Mouse (Mus musculus): ENCODE measurements around the gene Unc13b. TPM values are rescaled to one million over a fixed set of nuclear protein-coding genes. Genes with fewer than 3 reads are reported as not detected.

Gene Unc13b
- polyA plus RNA-seq, 1 experiment = 0.08 TPM

- Histone ChIP-seq H3ac (ENCODE audit: control insufficient read depth, insufficient read length, low read depth) (no peak overlapping the region), H3K27me3 (ENCODE audit: control insufficient read depth, insufficient read depth, insufficient read length) (no peaks in the 10 kb centered on the region), H3K79me2 (ENCODE audit: control insufficient read depth, insufficient read depth) (no peaks in the 10 kb centered on the region), H3K4me3 (ENCODE audit: insufficient read depth, poor library complexity, severe bottlenecking) (no peak overlapping the region), H3K36me3 (ENCODE audit: control insufficient read depth, insufficient read depth) (no peaks in the 10 kb centered on the region), H3K79me3 (ENCODE audit: low read depth) (no peaks in the 10 kb centered on the region)
- TF ChIP-seq MAX (IDR thresholded peaks at IDR 0.05) = no peak
- no peak for TF ChIP-seq MYOD1 (IDR thresholded peaks at IDR 0.05; ENCODE audit: control insufficient read depth, insufficient read length, low read depth)
- TF ChIP-seq CEBPB (IDR thresholded peaks at IDR 0.05; ENCODE audit: low read depth) = no peak
- no peak for TF ChIP-seq FOSL1 (IDR thresholded peaks at IDR 0.05; ENCODE audit: insufficient read depth, low read length, poor library complexity, severe bottlenecking)
- no peak for TF ChIP-seq CTCF (IDR thresholded peaks at IDR 0.05; ENCODE audit: control insufficient read depth, insufficient read depth, insufficient read length)
Measured at GRCm38 (mm10) chr4:43019641-43020465, 38.9 kb upstream of the Unc13b start.

- Histone ChIP-seq H3K79me3 (ENCODE audit: low read depth) (no peaks in the 10 kb centered on the region), H3ac (ENCODE audit: control insufficient read depth, insufficient read length, low read depth) (no peak overlapping the region), H3K27me3 (ENCODE audit: control insufficient read depth, insufficient read depth, insufficient read length) (no peaks in the 10 kb centered on the region), H3K79me2 (ENCODE audit: control insufficient read depth, insufficient read depth) (no peaks in the 10 kb centered on the region), H3K4me3 (ENCODE audit: insufficient read depth, poor library complexity, severe bottlenecking) (no peak overlapping the region), H3K36me3 (ENCODE audit: control insufficient read depth, insufficient read depth) (no peaks in the 10 kb centered on the region)
- TF ChIP-seq FOSL1 (IDR thresholded peaks at IDR 0.05; ENCODE audit: insufficient read depth, low read length, poor library complexity, severe bottlenecking) (no peak), MYOD1 (IDR thresholded peaks at IDR 0.05; ENCODE audit: control insufficient read depth, insufficient read length, low read depth) (no peak), MAX (IDR thresholded peaks at IDR 0.05) (no peak), CEBPB (IDR thresholded peaks at IDR 0.05; ENCODE audit: low read depth) (no peak), MYOG (IDR thresholded peaks at IDR 0.05; ENCODE audit: control insufficient read depth, extremely low read depth, insufficient read length) (no peak), CTCF (IDR thresholded peaks at IDR 0.05; ENCODE audit: control insufficient read depth, insufficient read depth, insufficient read length) (no peak), USF1 (IDR thresholded peaks at IDR 0.05; ENCODE audit: low read depth) (no peak)
Measured at GRCm38 (mm10) chr4:43020876-43021275, 37.9 kb upstream of the Unc13b start.

GRCm38 (mm10) chr4:43021341-43021740 lies 37.4 kb upstream of the Unc13b start:
- Histone ChIP-seq H3K79me2 (ENCODE audit: control insufficient read depth, insufficient read depth) (no peaks in the 10 kb centered on the region), H3K79me3 (ENCODE audit: low read depth) (no peaks in the 10 kb centered on the region), H3K36me3 (ENCODE audit: control insufficient read depth, insufficient read depth) (no peaks in the 10 kb centered on the region), H3K4me3 (ENCODE audit: insufficient read depth, poor library complexity, severe bottlenecking) (no peak overlapping the region), H3ac (ENCODE audit: control insufficient read depth, insufficient read length, low read depth) (no peak overlapping the region), H3K27me3 (ENCODE audit: control insufficient read depth, insufficient read depth, insufficient read length) (no peaks in the 10 kb centered on the region)
- no peak for TF ChIP-seq FOSL1 (IDR thresholded peaks at IDR 0.05; ENCODE audit: insufficient read depth, low read length, poor library complexity, severe bottlenecking)
- TF ChIP-seq MYOD1 (IDR thresholded peaks at IDR 0.05; ENCODE audit: control insufficient read depth, insufficient read length, low read depth) = no peak
- no peak for TF ChIP-seq MAX (IDR thresholded peaks at IDR 0.05)

- Histone ChIP-seq H3K79me2 (ENCODE audit: control insufficient read depth, insufficient read depth) (peaks cover 3% of the 10 kb centered on the region), H3ac (ENCODE audit: control insufficient read depth, insufficient read length, low read depth) (no peak overlapping the region), H3K36me3 (ENCODE audit: control insufficient read depth, insufficient read depth) (peaks cover 22% of the 10 kb centered on the region), H3K27me3 (ENCODE audit: control insufficient read depth, insufficient read depth, insufficient read length) (no peaks in the 10 kb centered on the region), H3K4me3 (ENCODE audit: insufficient read depth, poor library complexity, severe bottlenecking) (no peak overlapping the region), H3K79me3 (ENCODE audit: low read depth) (no peaks in the 10 kb centered on the region)
- TF ChIP-seq MYOG (IDR thresholded peaks at IDR 0.05; ENCODE audit: control insufficient read depth, extremely low read depth, insufficient read length) = no peak
- TF ChIP-seq FOSL1 (IDR thresholded peaks at IDR 0.05; ENCODE audit: insufficient read depth, low read length, poor library complexity, severe bottlenecking) = no peak
- no peak for TF ChIP-seq MAX (IDR thresholded peaks at IDR 0.05)
- no peak for TF ChIP-seq MYOD1 (IDR thresholded peaks at IDR 0.05; ENCODE audit: control insufficient read depth, insufficient read length, low read depth)
- TF ChIP-seq USF1 (IDR thresholded peaks at IDR 0.05; ENCODE audit: low read depth) = no peak
- TF ChIP-seq CEBPB (IDR thresholded peaks at IDR 0.05; ENCODE audit: low read depth) = no peak
- no peak for TF ChIP-seq CTCF (IDR thresholded peaks at IDR 0.05; ENCODE audit: control insufficient read depth, insufficient read depth, insufficient read length)
Measured at GRCm38 (mm10) chr4:43024673-43025072, 34.1 kb upstream of the Unc13b start.

- TF ChIP-seq MAX (IDR thresholded peaks at IDR 0.05) (no peak), MYOG (IDR thresholded peaks at IDR 0.05; ENCODE audit: control insufficient read depth, extremely low read depth, insufficient read length) (no peak), CTCF (IDR thresholded peaks at IDR 0.05; ENCODE audit: control insufficient read depth, insufficient read depth, insufficient read length) (peak; percentile 88), FOSL1 (IDR thresholded peaks at IDR 0.05; ENCODE audit: insufficient read depth, low read length, poor library complexity, severe bottlenecking) (no peak), USF1 (IDR thresholded peaks at IDR 0.05; ENCODE audit: low read depth) (no peak), CEBPB (IDR thresholded peaks at IDR 0.05; ENCODE audit: low read depth) (no peak), MYOD1 (IDR thresholded peaks at IDR 0.05; ENCODE audit: control insufficient read depth, insufficient read length, low read depth) (no peak)
- peaks cover 9% of the 10 kb centered on the region for H3K79me2 ChIP-seq (ENCODE audit: control insufficient read depth, insufficient read depth)
- no peaks in the 10 kb centered on the region for H3K79me3 ChIP-seq (ENCODE audit: low read depth)
- peaks cover 22% of the 10 kb centered on the region for H3K36me3 ChIP-seq (ENCODE audit: control insufficient read depth, insufficient read depth)
- H3K4me3 ChIP-seq (ENCODE audit: insufficient read depth, poor library complexity, severe bottlenecking) = peak within 1 kb of the TSS; percentile 29
- peak within 1 kb of the TSS; percentile 44 for H3ac ChIP-seq (ENCODE audit: control insufficient read depth, insufficient read length, low read depth)
- no peaks in the 10 kb centered on the region for H3K27me3 ChIP-seq (ENCODE audit: control insufficient read depth, insufficient read depth, insufficient read length)
Measured at GRCm38 (mm10) chr4:43025084-43025960, 33.4 kb upstream of the Unc13b start, which contains the start of gene Pigo. Pigo (minus strand) TSS chr4:43025819.
